Mouse (Mus musculus) myocyte (in vitro differentiated cells): ENCODE results near the gene Col1a1. TPM values are rescaled to one million over a fixed set of nuclear protein-coding genes. Genes with fewer than 3 reads are reported as not detected.
A peak's percentile ranks its signal among the peaks of the same experiment; 100 is the strongest.

Experiments
- H3K27me3 ChIP-seq: one replicate; pipeline ENCODE4 v1.6.1; 2011; ENCODE audit not compliant: control insufficient read depth, insufficient read depth, insufficient read length
- H3K36me3 ChIP-seq: one replicate; pipeline ENCODE4 v1.6.1; 2011; ENCODE audit not compliant: control insufficient read depth, insufficient read depth
- H3K4me2 ChIP-seq: one replicate; pipeline ENCODE4 v1.6.1; 2011; ENCODE audit warnings: low read depth, control low read depth
- H3K4me3 ChIP-seq: one replicate; pipeline ENCODE4 v1.5.1; 2011; ENCODE audit warnings: mild to moderate bottlenecking, control low read depth, moderate library complexity
- H3K79me2 ChIP-seq: one replicate; pipeline ENCODE4 v1.6.1; 2011; ENCODE audit not compliant: control insufficient read depth, insufficient read depth
- H3ac ChIP-seq: one replicate; pipeline ENCODE4 v1.6.1; 2011; ENCODE audit not compliant: control insufficient read depth, insufficient read length
- CEBPB ChIP-seq: IDR thresholded peaks from 2 replicates; pipeline ENCODE4 v1.6.1; 2011; ENCODE audit warnings: mild to moderate bottlenecking, moderate library complexity; ENCODE audit not compliant: poor library complexity, insufficient read depth, severe bottlenecking
- E2F4 ChIP-seq: IDR thresholded peaks from one replicate; pipeline ENCODE4 v1.6.1; 2011; ENCODE audit warnings: mild to moderate bottlenecking, control low read depth, moderate library complexity; ENCODE audit not compliant: insufficient read depth
- MAX ChIP-seq: IDR thresholded peaks from one replicate; pipeline ENCODE4 v1.6.1; 2011; ENCODE audit warnings: low read depth, mild to moderate bottlenecking, control low read depth
- MYOD1 ChIP-seq, 3 experiments: IDR thresholded peaks; one replicate each; pipeline ENCODE4 v1.6.1; 2011; ENCODE audit warnings: control low read depth in 2 of 3, low read depth in 2 of 3, mild to moderate bottlenecking in 2 of 3, moderate library complexity in 1 of 3; ENCODE audit not compliant: insufficient read length in 2 of 3, control insufficient read depth in 1 of 3
- MYOG ChIP-seq, 3 experiments: IDR thresholded peaks; one replicate each; pipeline ENCODE4 v1.6.1; 2011; ENCODE audit warnings: control low read depth in 2 of 3, low read depth in 2 of 3, mild to moderate bottlenecking in 2 of 3; ENCODE audit not compliant: insufficient read length in 2 of 3, control insufficient read depth in 1 of 3, insufficient read depth in 1 of 3
- POLR2A ChIP-seq: IDR thresholded peaks from one replicate; pipeline ENCODE4 v1.6.1; 2011; ENCODE audit warnings: low read depth, mild to moderate bottlenecking, control low read depth, moderate library complexity; ENCODE audit not compliant: insufficient read length
- POLR2AphosphoS2 ChIP-seq: IDR thresholded peaks from one replicate; pipeline ENCODE4 v1.6.1; 2011; ENCODE audit warnings: low read depth, control low read depth; ENCODE audit not compliant: insufficient read length
- REST ChIP-seq: IDR thresholded peaks from one replicate; pipeline ENCODE4 v1.6.1; 2011; ENCODE audit warnings: mild to moderate bottlenecking, control low read depth, moderate library complexity; ENCODE audit not compliant: insufficient read depth, insufficient read length
- SRF ChIP-seq: IDR thresholded peaks from one replicate; pipeline ENCODE4 v1.6.1; 2011; ENCODE audit warnings: low read depth; ENCODE audit not compliant: control insufficient read depth, insufficient read length
- TCF12 ChIP-seq: IDR thresholded peaks from one replicate; pipeline ENCODE4 v1.6.1; 2011; ENCODE audit warnings: mild to moderate bottlenecking, control low read depth; ENCODE audit not compliant: poor library complexity, insufficient read depth, severe bottlenecking
- TCF3 ChIP-seq: IDR thresholded peaks from one replicate; pipeline ENCODE4 v1.6.1; 2011; ENCODE audit warnings: low read depth, control low read depth; ENCODE audit not compliant: insufficient read length
- USF1 ChIP-seq: IDR thresholded peaks from one replicate; pipeline ENCODE4 v1.6.1; 2011; ENCODE audit warnings: low read depth, mild to moderate bottlenecking, control low read depth, moderate library complexity
- polyA plus RNA-seq: library from polyadenylated mRNA; unstranded; fragments of >200 nt; fragmentation: generic; extraction: Trizol; gene quantifications from one replicate; pipeline ENCODE4 v1.2.1, GENCODE M21; 2012; ENCODE audit warnings: missing spikeins

Gene Col1a1
- polyA plus RNA-seq, 1 experiment = 206 TPM

GRCm38 (mm10) chr11:94990749-94991577 lies 54.9 kb downstream of the Col1a1 start, which contains the start of gene Ppp1r9b:
Ppp1r9b (plus strand) TSS chr11:94991035.
- TF ChIP-seq POLR2A = peak; percentile 68
- TF ChIP-seq POLR2AphosphoS2 = peak; percentile 89
- TF ChIP-seq MYOG (IDR thresholded peaks at IDR 0.05; ENCODE audit: control insufficient read depth in 1 of 3, insufficient read depth in 1 of 3, insufficient read length in 2 of 3, low read depth in 2 of 3) = peak in 1 of 3 experiments; percentile 20
- no peak for TF ChIP-seq CEBPB
- H3ac ChIP-seq = peak within 1 kb of the TSS; percentile 68

GRCm38 (mm10) chr11:94991641-94992479 lies 55.8 kb downstream of the Col1a1 start:
- TF ChIP-seq MYOD1 (IDR thresholded peaks at IDR 0.05; ENCODE audit: control insufficient read depth in 1 of 3, insufficient read length in 2 of 3, low read depth in 2 of 3) (peak in 1 of 3 experiments; percentile 6), POLR2AphosphoS2 (peak; percentile 72), TCF3 (no peak), MYOG (IDR thresholded peaks at IDR 0.05; ENCODE audit: control insufficient read depth in 1 of 3, insufficient read depth in 1 of 3, insufficient read length in 2 of 3, low read depth in 2 of 3) (peak in 1 of 3 experiments; percentile 36)
- no peaks in the 10 kb centered on the region for H3K27me3 ChIP-seq
- H3ac ChIP-seq = peak overlapping the region; percentile 68
- H3K4me2 ChIP-seq = peak overlapping the region; percentile 99
- peaks cover 44% of the 10 kb centered on the region for H3K79me2 ChIP-seq
- peaks cover 11% of the 10 kb centered on the region for H3K36me3 ChIP-seq
- H3K4me3 ChIP-seq = peak overlapping the region; percentile 46

More at GRCm38 (mm10) chr11:94990749-94991577, 54.9 kb downstream of the Col1a1 start, which contains the start of gene Ppp1r9b:
- peak within 1 kb of the TSS; percentile 99 for H3K4me2 ChIP-seq
- H3K4me3 ChIP-seq = peak within 1 kb of the TSS; percentile 46
- no peaks in the 10 kb centered on the region for H3K27me3 ChIP-seq
- peaks cover 5% of the 10 kb centered on the region for H3K36me3 ChIP-seq
- H3K79me2 ChIP-seq = peaks cover 41% of the 10 kb centered on the region

- H3K79me2 ChIP-seq = peaks cover 44% of the 10 kb centered on the region
- peaks cover 15% of the 10 kb centered on the region for H3K36me3 ChIP-seq
- H3K4me2 ChIP-seq = peak overlapping the region; percentile 99
- no peaks in the 10 kb centered on the region for H3K27me3 ChIP-seq
- peak overlapping the region; percentile 68 for H3ac ChIP-seq
- peak overlapping the region; percentile 46 for H3K4me3 ChIP-seq
- TF ChIP-seq POLR2AphosphoS2 (peak; percentile 37), MYOD1 (IDR thresholded peaks at IDR 0.05; ENCODE audit: control insufficient read depth in 1 of 3, insufficient read length in 2 of 3, low read depth in 2 of 3) (no peak), MAX (no peak), MYOG (IDR thresholded peaks at IDR 0.05; ENCODE audit: control insufficient read depth in 1 of 3, insufficient read depth in 1 of 3, insufficient read length in 2 of 3, low read depth in 2 of 3) (no peak), REST (no peak)
Observed at GRCm38 (mm10) chr11:94992480-94992753, 56.4 kb downstream of the Col1a1 start.

- peak; percentile 2 for TF ChIP-seq USF1
- no peak for TF ChIP-seq CEBPB
- TF ChIP-seq SRF = no peak
- peak; percentile 54 for TF ChIP-seq POLR2AphosphoS2
- TF ChIP-seq REST = no peak
- no peak for TF ChIP-seq E2F4
- TF ChIP-seq MYOG (IDR thresholded peaks at IDR 0.05; ENCODE audit: control insufficient read depth in 1 of 3, insufficient read depth in 1 of 3, insufficient read length in 2 of 3, low read depth in 2 of 3) = peak in 1 of 3 experiments; percentile 46
- peak in 1 of 3 experiments; percentile 32 for TF ChIP-seq MYOD1 (IDR thresholded peaks at IDR 0.05; ENCODE audit: control insufficient read depth in 1 of 3, insufficient read length in 2 of 3, low read depth in 2 of 3)
- TF ChIP-seq MAX = peak; percentile 48
- TF ChIP-seq POLR2A = peak; percentile 35
- no peak for TF ChIP-seq TCF12
- no peak for TF ChIP-seq TCF3
Observed at GRCm38 (mm10) chr11:94992754-94993606, 57.0 kb downstream of the Col1a1 start.

More at GRCm38 (mm10) chr11:94992754-94993606, 57.0 kb downstream of the Col1a1 start:
- H3K4me3 ChIP-seq = peak overlapping the region; percentile 46
- peak overlapping the region; percentile 99 for H3K4me2 ChIP-seq
- peak overlapping the region; percentile 68 for H3ac ChIP-seq
- H3K79me2 ChIP-seq = peaks cover 44% of the 10 kb centered on the region
- peaks cover 15% of the 10 kb centered on the region for H3K36me3 ChIP-seq
- H3K27me3 ChIP-seq = no peaks in the 10 kb centered on the region
